Mouse (Mus musculus) cerebellum, adult 2 months (tissue): ENCODE data around the gene Cela3b. TPM values are rescaled to one million over a fixed set of nuclear protein-coding genes. Genes with fewer than 3 reads are reported as not detected.
A peak's percentile ranks its signal among the peaks of the same experiment; 100 is the strongest.

Source experiments
- DNase-seq, 2 experiments: peaks; one replicate each; pipeline ENCODE4 v3.0.0; 2021
- H3K27ac ChIP-seq: fragments of 200-500 bp; 2 replicates; pipeline ENCODE4 v1.5.1; 2012; ENCODE audit warnings: low read length, control low read depth, inconsistent platforms; ENCODE audit not compliant: insufficient read depth
- H3K27me3 ChIP-seq: fragments of 200-500 bp; 2 replicates; pipeline ENCODE4 v1.6.1; 2012; ENCODE audit warnings: inconsistent platforms, mild to moderate bottlenecking, low read length, moderate library complexity; ENCODE audit not compliant: control insufficient read depth, insufficient read depth
- H3K4me1 ChIP-seq: fragments of 200-500 bp; 2 replicates; pipeline ENCODE4 v1.6.1; 2011; ENCODE audit warnings: low read length; ENCODE audit not compliant: control insufficient read depth, insufficient read depth
- H3K4me3 ChIP-seq: fragments of 200-500 bp; replicated peaks from 2 replicates; pipeline ENCODE3; 2011; ENCODE audit warnings: mild to moderate bottlenecking, low read depth, low read length, control low read depth; ENCODE audit not compliant: insufficient read depth
- CTCF ChIP-seq: fragments of 200-500 bp; IDR thresholded peaks from 2 replicates; pipeline ENCODE4 v1.5.1; 2011; ENCODE audit warnings: low read depth, mild to moderate bottlenecking, control low read depth, low read length, moderate library complexity, borderline replicate concordance; ENCODE audit not compliant: insufficient read depth
- POLR2A ChIP-seq: fragments of 200-500 bp; IDR thresholded peaks from 2 replicates; pipeline ENCODE4 v1.6.1; 2011; ENCODE audit warnings: low read length, control low read depth, borderline replicate concordance; ENCODE audit not compliant: insufficient read depth
- WGBS: fragments of 180-500 bp; shearing (Covaris S2); methylation state at CpG from one replicate; pipeline ENCODE4 v1.1.7; 2018; 5-methylcytosine and 5-hydroxymethylcytosine counted together
- polyA plus RNA-seq: library from polyadenylated mRNA; depleted of rRNA; stranded (reverse); fragments of >200 nt; gene quantifications from 2 replicates; pipeline ENCODE4 v1.2.3, GENCODE M21; 2012

Gene Cela3b
- polyA plus RNA-seq, 1 experiment, result not detected

DNA sequence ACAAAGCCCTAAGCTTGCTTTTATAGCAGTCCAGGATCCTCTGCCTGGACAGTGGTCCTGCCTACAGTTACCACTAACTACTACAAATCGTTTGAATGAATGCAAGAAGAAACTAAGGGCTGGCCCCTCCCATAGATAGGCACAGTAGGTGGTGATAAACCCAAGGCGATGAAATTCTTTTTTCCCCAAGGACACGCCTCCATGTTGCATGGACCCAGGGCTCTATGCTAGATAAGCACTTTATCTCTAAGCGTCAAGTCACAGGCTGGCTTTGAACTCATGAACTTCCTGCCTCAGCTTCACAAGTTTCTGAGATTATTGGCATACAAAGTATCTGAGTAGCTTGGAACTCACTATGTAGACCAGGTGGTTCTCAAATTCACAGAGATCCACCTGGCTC is 27.0 kb upstream of the Cela3b start:
- no peak for TF ChIP-seq POLR2A
- TF ChIP-seq CTCF, result no peak
- 70% methylated on average over 4 of the region's 4 CpGs for WGBS
- Histone ChIP-seq H3K4me1 (no peaks in the 10 kb centered on the region), H3K27ac (no peak overlapping the region), H3K27me3 (no peaks in the 10 kb centered on the region), H3K4me3 (no peak overlapping the region)
- no peak for DNase-seq

DNA sequence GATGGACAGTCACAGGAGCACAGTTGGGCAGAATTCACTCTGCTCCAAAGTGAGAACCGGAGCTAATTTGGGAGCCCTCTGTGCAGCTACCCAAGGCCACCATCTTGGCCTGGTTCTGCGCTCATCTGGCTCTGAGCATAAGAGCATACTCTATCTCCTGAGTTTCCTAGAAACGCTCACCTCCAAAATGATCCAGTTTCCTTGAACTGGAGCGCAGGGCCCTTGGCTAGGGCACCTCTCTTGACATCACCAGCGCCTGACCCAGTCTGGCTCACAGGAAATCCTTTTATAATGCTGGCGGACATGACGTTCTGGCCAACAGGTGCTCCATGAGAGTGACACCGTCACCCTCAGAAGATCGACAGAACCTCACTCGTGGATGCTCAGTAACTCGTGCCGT is 26.2 kb upstream of the Cela3b start:
- H3K27ac ChIP-seq, result no peak overlapping the region
- H3K4me3 ChIP-seq, result no peak overlapping the region
- no peaks in the 10 kb centered on the region for H3K27me3 ChIP-seq
- H3K4me1 ChIP-seq, result no peaks in the 10 kb centered on the region
- DNase-seq, result no peak
- TF ChIP-seq CTCF (no peak), POLR2A (no peak)
- 71% methylated on average over 12 of the region's 12 CpGs for WGBS

DNA sequence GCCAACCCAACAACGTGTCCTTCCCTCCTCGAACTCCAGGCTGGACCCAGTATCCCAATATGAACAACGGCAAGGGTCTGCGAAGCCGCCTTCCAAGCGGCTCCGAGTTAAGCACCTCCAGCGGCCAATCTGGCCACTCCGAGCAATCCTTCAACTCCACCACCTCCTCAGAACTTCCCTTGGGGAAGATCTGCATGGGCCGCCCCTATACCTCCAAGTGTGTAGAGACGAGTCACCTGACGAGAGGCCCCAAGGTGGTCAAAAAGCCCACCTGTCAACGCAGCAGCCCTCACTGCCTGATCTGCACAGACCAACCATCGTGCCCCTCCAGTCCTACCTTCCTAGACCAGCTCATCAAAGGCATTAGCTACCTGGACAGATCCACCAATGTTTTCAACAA is 24.2 kb upstream of the Cela3b start:
- TF ChIP-seq POLR2A, result no peak
- TF ChIP-seq CTCF, result no peak
- H3K4me3 ChIP-seq, result no peak overlapping the region
- H3K4me1 ChIP-seq, result no peaks in the 10 kb centered on the region
- WGBS, result 93% methylated on average over 14 of the region's 14 CpGs
- no peak for DNase-seq
- no peaks in the 10 kb centered on the region for H3K27me3 ChIP-seq
- no peak overlapping the region for H3K27ac ChIP-seq

DNA sequence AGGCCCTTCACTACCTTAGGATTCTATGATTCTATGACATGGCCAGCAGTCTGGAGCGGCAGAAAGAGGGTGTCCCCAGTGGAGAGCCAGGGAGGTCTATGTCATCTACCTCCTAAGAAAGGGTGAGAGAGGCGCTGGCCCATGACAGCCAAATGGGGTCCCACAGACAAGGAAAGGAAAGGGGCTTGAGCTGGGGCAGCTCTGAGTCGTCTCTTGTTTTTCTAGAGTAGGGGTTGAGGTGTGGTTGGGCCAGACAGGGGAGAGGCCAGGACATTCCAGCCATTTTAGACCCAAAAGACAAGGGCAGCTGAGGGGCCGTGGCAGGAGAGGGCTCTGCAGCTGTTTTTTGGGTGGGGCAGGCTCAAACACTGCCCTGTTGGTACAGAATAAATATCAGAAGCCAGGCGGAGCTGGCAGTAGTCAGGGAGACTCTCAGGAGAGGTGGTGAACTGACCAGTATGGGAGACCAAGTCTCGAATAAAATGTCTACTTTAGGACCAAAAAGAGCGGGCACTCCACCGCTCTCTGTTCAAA is 23.0 kb upstream of the Cela3b start, which contains the start of gene 1700013G24Rik:
TSS of gene 1700013G24Rik (plus strand) at position 51 of the 534 bp plus-strand sequence.
- H3K27me3 ChIP-seq, result no peaks in the 10 kb centered on the region
- H3K4me1 ChIP-seq, result peaks cover 2% of the 10 kb centered on the region; the same call in 1 of the 2 replicates
- no peak within 1 kb of the TSS for H3K27ac ChIP-seq
- WGBS, result 89% methylated on average over 8 of the region's 8 CpGs
- no peak for DNase-seq
- TF ChIP-seq POLR2A, result no peak
- TF ChIP-seq CTCF, result no peak
- no peak within 1 kb of the TSS for H3K4me3 ChIP-seq

DNA sequence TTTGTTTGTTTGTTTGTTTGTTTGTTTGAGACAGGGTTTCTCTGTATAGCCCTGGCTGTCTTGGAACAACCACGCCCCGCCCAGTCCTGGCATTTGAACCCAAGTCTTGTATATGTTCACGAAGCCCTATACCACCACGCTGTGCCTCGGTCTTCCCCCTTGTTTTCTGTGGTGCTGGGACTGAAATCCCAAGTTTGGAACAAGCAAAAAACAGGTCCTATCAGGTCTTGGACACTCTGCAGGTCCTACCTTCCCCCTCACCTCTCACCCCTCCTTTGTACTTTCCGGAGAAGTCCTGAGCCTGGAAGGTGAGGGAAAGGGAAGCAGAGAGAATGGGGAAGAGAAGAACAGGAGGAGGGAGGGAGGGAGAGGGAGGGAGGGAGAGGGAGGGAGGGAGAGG is 21.9 kb upstream of the Cela3b start:
- DNase-seq, result no peak
- 96% methylated on average over 6 of the region's 6 CpGs for WGBS
- Histone ChIP-seq H3K27me3 (no peaks in the 10 kb centered on the region), H3K4me1 (peaks cover 6% of the 10 kb centered on the region), H3K4me3 (no peak overlapping the region), H3K27ac (no peak overlapping the region)
- TF ChIP-seq CTCF (no peak), POLR2A (no peak)

DNA sequence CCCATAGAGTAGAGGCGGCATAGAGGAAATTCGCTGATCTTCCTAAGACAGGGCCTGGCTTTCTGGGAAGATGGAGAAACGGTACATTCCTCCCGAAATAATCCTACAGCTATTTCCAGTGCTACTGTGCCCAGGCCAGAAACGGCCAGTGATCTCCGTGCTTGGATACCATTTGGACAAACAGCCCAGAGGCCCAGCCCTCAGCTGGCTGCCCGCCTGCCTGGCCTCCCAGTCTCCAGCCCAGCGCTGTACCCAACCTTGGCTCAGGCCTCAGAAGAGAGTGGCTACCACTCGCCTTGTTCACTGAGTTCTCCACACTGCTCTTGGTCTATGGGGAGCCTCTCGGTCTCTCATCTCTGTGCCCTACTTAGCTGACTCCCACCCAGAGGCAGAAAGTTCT is 19.4 kb upstream of the Cela3b start:
- WGBS, result 72% methylated on average over 10 of the region's 10 CpGs

DNA sequence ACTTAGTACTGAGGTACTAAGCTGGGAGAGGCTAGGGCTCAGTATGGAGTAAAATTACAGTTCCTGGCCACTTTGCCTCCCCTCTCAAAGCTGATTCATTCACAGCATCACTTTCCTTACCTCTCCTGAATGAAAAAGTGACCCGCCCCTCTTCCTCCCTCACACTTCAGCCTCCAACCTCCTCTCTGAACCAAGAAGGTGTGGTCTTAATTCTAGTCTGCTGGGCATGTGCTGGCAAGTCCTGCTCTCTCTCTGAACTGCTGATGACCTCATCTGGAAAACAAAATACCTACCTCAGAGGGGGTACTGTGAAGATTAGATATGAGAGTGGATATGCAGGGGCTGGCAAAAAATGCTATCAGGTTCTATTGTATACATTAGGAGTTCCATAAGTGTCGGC is 18.8 kb upstream of the Cela3b start:
- no peak overlapping the region for H3K27ac ChIP-seq
- TF ChIP-seq POLR2A (no peak), CTCF (no peak)
- WGBS, result 94% methylated on average over 2 of the region's 2 CpGs
- peaks cover 6% of the 10 kb centered on the region for H3K4me1 ChIP-seq
- H3K27me3 ChIP-seq, result no peaks in the 10 kb centered on the region
- no peak for DNase-seq
- no peak overlapping the region for H3K4me3 ChIP-seq

More for the DNA sequence above, 19.4 kb upstream of the Cela3b start:
- no peaks in the 10 kb centered on the region for H3K27me3 ChIP-seq
- H3K4me1 ChIP-seq, result peaks cover 6% of the 10 kb centered on the region
- no peak overlapping the region for H3K4me3 ChIP-seq
- no peak overlapping the region for H3K27ac ChIP-seq
- no peak for DNase-seq
- TF ChIP-seq POLR2A, result no peak
- no peak for TF ChIP-seq CTCF

DNA sequence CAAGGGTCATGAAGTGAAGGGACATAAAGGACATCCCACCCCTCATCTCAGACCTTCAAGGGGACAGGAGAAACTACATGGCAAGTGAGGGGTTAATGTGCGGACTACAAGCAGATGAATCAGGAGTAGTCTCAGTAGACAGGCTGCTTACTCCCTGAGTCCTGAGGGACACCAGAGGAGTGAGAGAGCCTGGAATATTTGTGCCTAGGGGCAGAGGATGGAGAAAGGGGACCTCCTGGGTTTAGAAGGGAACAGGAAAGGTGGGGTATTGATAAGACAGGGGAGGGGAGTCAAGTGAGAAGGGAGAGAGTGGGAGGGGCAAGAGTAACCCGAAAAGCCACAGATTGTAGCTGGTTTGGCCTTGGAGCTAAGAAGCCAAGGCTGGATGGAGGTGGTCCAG is 18.3 kb upstream of the Cela3b start:
- Histone ChIP-seq H3K4me1 (peaks cover 9% of the 10 kb centered on the region), H3K4me3 (no peak overlapping the region), H3K27ac (no peak overlapping the region), H3K27me3 (no peaks in the 10 kb centered on the region)
- TF ChIP-seq POLR2A (no peak), CTCF (no peak)
- WGBS, result 38% methylated on average over 2 of the region's 2 CpGs
- no peak for DNase-seq

DNA sequence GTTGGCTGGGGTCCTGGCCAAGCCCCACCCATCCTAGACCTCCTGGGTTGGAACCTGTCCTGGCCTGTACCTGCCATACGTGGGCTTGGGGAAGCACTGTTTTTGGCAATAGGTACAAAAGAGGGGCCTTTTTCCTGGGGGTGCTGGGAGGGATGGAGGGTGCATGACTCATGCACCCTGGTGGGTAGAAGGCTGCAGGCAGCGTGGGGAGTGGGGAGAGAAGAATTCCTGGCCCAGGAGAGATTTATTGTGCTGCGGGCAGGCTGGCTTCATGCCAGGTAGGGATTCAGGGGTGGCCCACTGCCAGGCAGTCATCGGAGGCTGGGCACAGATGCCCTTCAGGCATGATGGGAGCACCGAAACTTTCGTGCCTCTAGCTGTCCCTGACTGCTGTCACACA is 17.9 kb upstream of the Cela3b start:
- TF ChIP-seq POLR2A (no peak), CTCF (no peak)
- WGBS, result 4% methylated on average over 6 of the region's 6 CpGs
- Histone ChIP-seq H3K27ac (no peak overlapping the region), H3K4me3 (no peak overlapping the region), H3K4me1 (peaks cover 9% of the 10 kb centered on the region), H3K27me3 (no peaks in the 10 kb centered on the region)
- peak; percentile 48 to 51 for DNase-seq
